Mouse (Mus musculus) adipocyte (in vitro differentiated cells): ENCODE results near the gene Vmn1r234.
"Not testable (repeated sequence)": the region's sequence is repeated elsewhere in the genome, so short reads cannot be mapped to it uniquely, and the experiment has no call there.

Experiments
- DNase-seq: peaks from one replicate; pipeline ENCODE4 v3.0.0-alpha.2; 2016; ENCODE audit warnings: low spot score

Vmn1r234 gene

GRCm38 (mm10) chr17:21225787-21226186, at the start of gene Vmn1r234:
Vmn1r234 (plus strand) TSS chr17:21226087.
- no peak for DNase-seq

- not testable (repeated sequence) for DNase-seq
Measured at GRCm38 (mm10) chr17:21211081-21211480, 14.8 kb upstream of the Vmn1r234 start.

- peak; percentile 77 for DNase-seq
Measured at GRCm38 (mm10) chr17:21231654-21232053, 5.8 kb downstream of the Vmn1r234 start.

GRCm38 (mm10) chr17:21256111-21256510, 30.2 kb downstream of the Vmn1r234 start, which contains the start of gene Vmn1r235:
Vmn1r235 (plus strand) TSS chr17:21256411.
- no peak for DNase-seq

GRCm38 (mm10) chr17:21272103-21272502, 46.2 kb downstream of the Vmn1r234 start:
- peak; percentile 69 for DNase-seq

GRCm38 (mm10) chr17:21282642-21283041, 56.8 kb downstream of the Vmn1r234 start, which contains the start of gene Vmn1r236:
Vmn1r236 (plus strand) TSS chr17:21282942.
- no peak for DNase-seq

GRCm38 (mm10) chr17:21284395-21284794, 58.5 kb downstream of the Vmn1r234 start:
- DNase-seq = no peak
